Mouse (Mus musculus): ENCODE measurements at regions not wholly inside any gene's neighbourhood (a gene's known extent, or its start where the extent isn't known, plus 50 kb on each side); places are given as distances from the start of the nearest gene placed in this dataset.

DNA sequence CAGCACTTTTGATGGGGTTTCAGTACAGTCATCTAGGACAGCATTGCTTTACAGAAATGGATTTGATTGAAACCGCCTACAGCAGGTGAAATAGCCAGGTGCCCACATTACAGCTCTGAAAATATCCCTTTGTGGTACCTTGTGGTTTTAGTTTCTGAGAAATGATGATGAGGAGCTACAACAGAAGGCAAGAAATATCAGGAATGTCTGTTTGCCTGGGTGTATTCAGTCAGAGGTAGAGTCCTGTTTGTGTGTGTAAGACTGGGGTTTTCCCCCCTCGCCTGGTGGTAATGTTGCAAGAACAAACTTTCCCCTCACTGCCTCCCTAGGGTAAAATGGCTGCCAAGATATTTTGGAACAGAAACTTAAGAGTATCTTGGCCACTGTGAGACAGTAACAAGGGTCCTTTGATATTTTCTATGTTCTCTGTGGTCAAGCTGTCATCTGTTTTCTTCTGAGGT, 82.4 kb upstream of the Cdkn2b start:
- no peak for TF ChIP-seq POLR2A (IDR thresholded peaks at IDR 0.05; ENCODE audit: control insufficient read depth, low read depth, low read length)
- TF ChIP-seq CTCF (IDR thresholded peaks at IDR 0.05; ENCODE audit: control insufficient read depth, insufficient read depth, insufficient replicate concordance, low read depth, low read length): no peak
